Mouse (Mus musculus) liver, embryonic 18 days (tissue): ENCODE data around the gene Apol8. TPM values are rescaled to one million over a fixed set of nuclear protein-coding genes. Genes with fewer than 3 reads are reported as not detected.

Experiments
- polyA plus RNA-seq: library from polyadenylated mRNA; depleted of rRNA; stranded (reverse); fragments of >200 nt; gene quantifications from 2 replicates; pipeline ENCODE4 v1.2.3, GENCODE M21; 2012; rRNA removed

Apol8 gene
- polyA plus RNA-seq = 15.0 and 16.3 TPM in 2 replicates

DNA sequence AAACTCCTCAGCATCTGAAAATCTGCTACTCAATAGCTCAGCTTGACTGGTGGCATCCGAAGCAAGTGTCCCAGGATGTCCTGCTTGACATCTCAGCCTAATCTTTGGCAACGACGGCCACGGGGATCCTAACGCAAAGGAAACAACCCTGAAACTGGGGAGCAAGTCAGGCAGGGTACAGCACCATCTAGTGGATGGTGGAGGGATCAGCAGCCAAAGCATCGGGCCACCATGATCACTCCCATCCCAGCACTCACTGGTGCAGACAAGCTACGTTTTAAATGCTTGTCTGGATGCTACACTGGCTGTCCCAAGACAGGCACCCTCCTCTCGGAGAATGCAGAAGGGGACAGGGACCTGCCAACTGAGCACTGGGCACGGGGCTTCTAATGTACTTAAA is at the start of gene Apol8:
Gene Apol8 (minus strand): TSS at position 156 of the 400 bp plus-strand sequence.

GRCm38 (mm10) chr15:77728739-77729138 is 28.1 kb downstream of the Apol8 start, which contains the start of gene Apol9b:
TSS of gene Apol9b (plus strand) at chr15:77729039.

GRCm38 (mm10) chr15:77698656-77699055 is 58.1 kb downstream of the Apol8 start, which contains the start of gene Apol7e:
TSS of gene Apol7e (plus strand) at chr15:77698857.

Other genes starting within 250 kb of the Apol8 start
- 0.02 and 0.04 TPM in 2 replicates for gene Apol11a, start 248.7 kb downstream of the Apol8 start, polyA plus RNA-seq
- 0.01 TPM in 1 of 2 replicates, not detected in the other for gene Apol7c, start 223.7 kb downstream of the Apol8 start, polyA plus RNA-seq
- not detected in 2 replicates for gene 1700025B11Rik, start 195.1 kb downstream of the Apol8 start, polyA plus RNA-seq
- 0.02 and 0.04 TPM in 2 replicates for gene Apol10b, start 160.9 kb downstream of the Apol8 start, polyA plus RNA-seq
- gene Gm36245, start 157.7 kb downstream of the Apol8 start, polyA plus RNA-seq = not detected in 2 replicates
- gene Apol11b, start 113.7 kb downstream of the Apol8 start, polyA plus RNA-seq = 0.67 and 1.5 TPM in 2 replicates
- 0.02 and 0.13 TPM in 2 replicates for gene Apol7e, start 58.1 kb downstream of the Apol8 start, polyA plus RNA-seq
- 0.35 and 0.71 TPM in 2 replicates for gene Apol9b, start 28.0 kb downstream of the Apol8 start, polyA plus RNA-seq
- gene Myh9, start 85.2 kb upstream of the Apol8 start, polyA plus RNA-seq = 24.4 and 30.7 TPM in 2 replicates
- 131 and 149 TPM in 2 replicates for gene Txn2, start 172.0 kb upstream of the Apol8 start, polyA plus RNA-seq
- 0.84 and 1.0 TPM in 2 replicates for gene Foxred2, start 199.7 kb upstream of the Apol8 start, polyA plus RNA-seq
- 91.1 and 96.8 TPM in 2 replicates for gene Eif3d, start 213.8 kb upstream of the Apol8 start, polyA plus RNA-seq